Mouse (Mus musculus) limb, embryonic 13.5 days (tissue): ENCODE results near the gene 1700025G04Rik. TPM values are rescaled to one million over a fixed set of nuclear protein-coding genes. Genes with fewer than 3 reads are reported as not detected.

Source experiments
- ATAC-seq: fragments of 200-750 bp; cut with Nextera tagmentation; 2 replicates; pipeline ENCODE4 v1.8.0; 2017; ENCODE audit warnings: low read depth, moderate number of reproducible peaks, moderate TSS enrichment; ENCODE audit not compliant: low FRiP score
- H3K27ac ChIP-seq: fragments of 300-500 bp; sonication (generic); 2 replicates; pipeline ENCODE4 v1.5.1; 2015; ENCODE audit warnings: inconsistent platforms, mild to moderate bottlenecking, moderate library complexity
- H3K27me3 ChIP-seq: fragments of 300-500 bp; sonication (generic); 2 replicates; pipeline ENCODE4 v1.6.1; 2015; ENCODE audit warnings: mild to moderate bottlenecking, inconsistent platforms
- H3K36me3 ChIP-seq: fragments of 300-500 bp; sonication (generic); 2 replicates; pipeline ENCODE4 v1.6.1; 2015; ENCODE audit warnings: inconsistent platforms, mild to moderate bottlenecking, moderate library complexity
- H3K4me1 ChIP-seq: fragments of 300-500 bp; sonication (generic); 2 replicates; pipeline ENCODE4 v1.6.1; 2015; ENCODE audit warnings: inconsistent platforms
- H3K4me2 ChIP-seq: fragments of 300-500 bp; sonication (generic); replicated peaks from 2 replicates; pipeline ENCODE4 v1.6.1; 2015; ENCODE audit warnings: inconsistent platforms, mild to moderate bottlenecking, moderate library complexity
- H3K4me3 ChIP-seq: fragments of 300-500 bp; sonication (generic); 2 replicates; pipeline ENCODE4 v1.5.1; 2015; ENCODE audit warnings: moderate library complexity, mild to moderate bottlenecking, inconsistent platforms
- H3K9ac ChIP-seq: fragments of 300-500 bp; sonication (generic); 2 replicates; pipeline ENCODE4 v1.6.1; 2015; ENCODE audit warnings: mild to moderate bottlenecking, inconsistent platforms
- H3K9me3 ChIP-seq: fragments of 300-500 bp; sonication (generic); 2 replicates; pipeline ENCODE4 v1.6.1; 2016; ENCODE audit warnings: inconsistent platforms
- WGBS: fragments of 180-500 bp; shearing (Covaris S2); methylation state at CpG from one replicate; pipeline ENCODE4 v1.1.7; 2015; 5-methylcytosine and 5-hydroxymethylcytosine counted together
- polyA plus RNA-seq: library from polyadenylated mRNA; unstranded; fragments of >200 nt; fragmentation: Nextera tagmentation; extraction: Ambion mirVana; gene quantifications from 2 replicates; pipeline ENCODE4 v1.2.1, GENCODE M21; 2015

1700025G04Rik gene
- polyA plus RNA-seq, 1 experiment from 2014 or later, result 28.3 TPM

DNA sequence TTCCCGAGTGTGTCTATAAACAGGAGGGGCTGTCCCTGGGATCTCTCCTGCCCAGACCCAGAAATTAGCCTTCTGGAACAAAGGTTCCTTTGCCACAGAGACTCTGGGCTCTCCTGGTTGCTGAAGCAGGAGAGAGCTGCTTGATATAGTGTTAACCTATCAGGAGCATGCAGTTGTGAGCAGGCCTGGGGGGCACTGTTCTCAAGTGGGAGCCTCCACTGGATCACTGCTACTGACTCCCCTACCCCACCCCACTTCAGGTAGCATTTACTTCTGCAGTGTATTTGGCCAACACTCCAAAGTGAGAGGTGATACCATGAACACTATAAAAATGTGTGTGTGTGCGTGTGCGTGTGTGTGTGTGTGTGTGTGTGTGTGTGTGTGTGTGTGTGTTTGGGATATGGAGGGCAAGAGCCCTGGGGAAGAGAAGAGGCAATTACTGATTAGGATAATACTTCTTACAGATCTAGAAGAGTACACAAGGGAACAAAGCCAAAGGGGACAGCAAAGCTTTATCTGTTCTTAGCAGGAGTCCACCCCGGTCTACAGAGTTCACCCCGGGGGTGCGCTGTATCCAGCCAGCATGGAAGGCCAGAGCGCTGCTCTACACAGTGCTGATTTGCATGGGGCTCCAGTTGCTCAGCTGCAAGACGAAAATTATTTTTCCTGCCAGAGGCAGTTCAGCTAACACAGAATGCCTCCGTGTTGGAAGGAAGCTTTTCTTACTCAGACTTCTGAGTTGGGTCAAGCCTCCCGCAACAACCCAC is 145.3 kb downstream of the 1700025G04Rik start:
- H3K27ac ChIP-seq, result no peak overlapping the region
- ATAC-seq, result no peak
- H3K4me2 ChIP-seq, result no peak overlapping the region
- H3K9me3 ChIP-seq, result no peaks in the 10 kb centered on the region
- H3K36me3 ChIP-seq, result no peaks in the 10 kb centered on the region
- no peak overlapping the region for H3K9ac ChIP-seq
- H3K27me3 ChIP-seq, result no peaks in the 10 kb centered on the region
- 54% methylated on average over 10 of the region's 10 CpGs for WGBS
- H3K4me1 ChIP-seq, result peaks cover 57% of the 10 kb centered on the region
- no peak overlapping the region for H3K4me3 ChIP-seq

DNA sequence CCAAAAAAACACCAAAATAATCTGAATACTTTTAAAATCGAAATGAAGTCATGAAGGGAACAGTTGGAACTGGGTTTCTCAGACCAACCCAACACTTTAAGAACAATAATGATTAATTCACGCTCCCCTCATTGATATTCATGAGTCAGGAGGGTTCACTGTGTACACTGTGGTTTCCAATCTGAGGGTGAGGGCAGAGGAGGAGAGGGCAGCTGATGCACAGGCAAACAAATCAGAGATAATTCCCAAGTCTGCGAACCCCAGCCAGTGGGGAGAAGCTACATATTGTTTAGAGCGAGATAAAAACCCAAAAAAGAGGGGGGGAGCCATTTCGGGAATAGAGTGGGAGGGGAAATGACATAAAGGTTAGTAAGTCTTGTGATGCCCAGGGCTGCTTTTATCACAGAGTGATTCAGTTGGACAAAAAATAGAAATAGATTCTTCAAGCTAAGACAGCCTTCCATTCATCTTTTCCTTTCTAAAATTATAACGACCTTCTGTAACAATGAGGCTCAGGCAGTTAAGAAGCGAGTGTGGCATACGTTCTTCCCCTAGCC is 146.2 kb downstream of the 1700025G04Rik start:
- no peak overlapping the region for H3K4me3 ChIP-seq
- H3K9ac ChIP-seq, result no peak overlapping the region
- ATAC-seq, result no peak
- H3K4me1 ChIP-seq, result peaks cover 48% of the 10 kb centered on the region
- H3K27ac ChIP-seq, result no peak overlapping the region
- H3K27me3 ChIP-seq, result no peaks in the 10 kb centered on the region
- no peaks in the 10 kb centered on the region for H3K9me3 ChIP-seq
- H3K36me3 ChIP-seq, result no peaks in the 10 kb centered on the region
- H3K4me2 ChIP-seq, result no peak overlapping the region
- 76% methylated on average over 8 of the region's 8 CpGs for whole genome bisulfite sequencing

DNA sequence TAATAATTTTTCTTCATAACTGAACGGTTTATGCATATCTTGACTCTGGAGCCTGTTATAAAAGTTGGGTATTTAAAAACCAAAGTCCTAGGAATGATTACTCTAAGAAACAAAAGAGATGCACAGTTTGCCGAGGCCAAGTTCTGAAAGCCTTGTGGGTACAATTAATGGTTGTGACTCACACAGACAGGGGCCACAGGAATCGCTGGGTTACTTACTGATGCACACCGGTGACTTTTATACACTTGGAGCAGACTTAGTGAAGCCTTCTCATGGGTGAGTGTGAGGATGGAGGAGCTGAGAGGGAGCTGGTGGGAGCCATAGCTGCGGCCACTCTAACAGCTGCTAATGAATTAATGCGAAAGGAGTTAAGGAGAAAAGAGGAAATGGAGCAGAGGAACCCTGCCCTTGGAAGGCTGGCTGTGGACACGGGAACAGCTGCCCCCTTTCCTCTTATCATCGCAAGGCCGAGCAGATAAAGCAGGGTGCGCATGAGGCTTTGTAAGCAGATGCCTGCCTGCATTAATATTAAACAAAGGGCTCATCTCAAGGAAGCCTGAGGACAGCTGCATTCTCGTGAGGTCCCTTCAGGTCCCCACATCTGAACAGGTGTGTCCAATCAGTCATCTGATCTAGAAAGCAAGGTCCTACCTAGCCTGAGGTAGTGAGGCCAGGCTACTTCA is 146.8 kb downstream of the 1700025G04Rik start:
- Histone ChIP-seq H3K36me3 (no peaks in the 10 kb centered on the region), H3K9me3 (no peaks in the 10 kb centered on the region), H3K9ac (no peak overlapping the region), H3K4me2 (no peak overlapping the region), H3K27ac (no peak overlapping the region), H3K4me1 (peaks cover 44% of the 10 kb centered on the region), H3K4me3 (no peak overlapping the region), H3K27me3 (no peaks in the 10 kb centered on the region)
- ATAC-seq, result peak; percentile 16; the same call in 1 of the 2 replicates
- 79% methylated on average over 11 of the region's 11 CpGs for WGBS

- no peak overlapping the region for H3K9ac ChIP-seq
- 58% methylated on average over 8 of the region's 8 CpGs for WGBS
- H3K36me3 ChIP-seq, result no peaks in the 10 kb centered on the region
- no peaks in the 10 kb centered on the region for H3K9me3 ChIP-seq
- no peak for ATAC-seq
- H3K27me3 ChIP-seq, result no peaks in the 10 kb centered on the region
- no peak overlapping the region for H3K4me2 ChIP-seq
- no peak overlapping the region for H3K4me3 ChIP-seq
- H3K4me1 ChIP-seq, result peaks cover 19% of the 10 kb centered on the region
- H3K27ac ChIP-seq, result no peak overlapping the region
Observed at GRCm38 (mm10) chr1:151939987-151940386, 149.9 kb downstream of the 1700025G04Rik start.

DNA sequence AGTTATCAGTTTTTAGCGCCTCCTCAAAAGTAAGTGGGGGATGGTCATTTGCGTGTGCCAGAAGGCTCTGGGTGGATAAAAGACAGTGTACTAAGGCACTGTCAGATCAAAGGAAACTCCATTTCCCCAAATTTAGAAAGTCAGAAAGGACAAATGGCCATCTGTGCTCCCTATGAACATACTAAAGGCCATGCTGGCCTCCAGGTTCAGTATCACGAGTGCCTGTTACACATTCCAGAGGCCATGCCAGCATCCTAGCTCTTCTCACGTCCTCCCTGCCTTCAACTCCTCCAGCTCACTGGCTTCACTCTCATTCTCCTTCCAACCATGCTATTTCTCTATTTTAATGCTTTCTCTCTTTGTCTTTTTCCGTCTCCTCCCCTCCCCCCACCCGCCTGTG is 150.4 kb downstream of the 1700025G04Rik start:
- H3K4me2 ChIP-seq, result no peak overlapping the region
- H3K4me3 ChIP-seq, result no peak overlapping the region
- 51% methylated on average over 6 of the region's 6 CpGs for WGBS
- H3K27ac ChIP-seq, result no peak overlapping the region
- ATAC-seq, result no peak
- no peak overlapping the region for H3K9ac ChIP-seq
- peaks cover 14% of the 10 kb centered on the region for H3K4me1 ChIP-seq
- no peaks in the 10 kb centered on the region for H3K9me3 ChIP-seq
- H3K27me3 ChIP-seq, result no peaks in the 10 kb centered on the region
- H3K36me3 ChIP-seq, result no peaks in the 10 kb centered on the region

- H3K27me3 ChIP-seq, result no peaks in the 10 kb centered on the region
- peaks cover 30% of the 10 kb centered on the region; the same call in 1 of the 2 replicates for H3K4me1 ChIP-seq
- no peak overlapping the region for H3K4me2 ChIP-seq
- 84% methylated on average over 6 of the region's 6 CpGs for WGBS
- H3K9ac ChIP-seq, result no peak overlapping the region
- no peaks in the 10 kb centered on the region for H3K36me3 ChIP-seq
- H3K4me3 ChIP-seq, result no peak overlapping the region
- ATAC-seq, result no peak
- no peaks in the 10 kb centered on the region for H3K9me3 ChIP-seq
- no peak overlapping the region for H3K27ac ChIP-seq
Observed at GRCm38 (mm10) chr1:151933605-151934004, 156.3 kb downstream of the 1700025G04Rik start.

GRCm38 (mm10) chr1:151926826-151927225 is 163.1 kb downstream of the 1700025G04Rik start:
- Histone ChIP-seq H3K27ac (no peak overlapping the region), H3K9ac (no peak overlapping the region), H3K9me3 (no peaks in the 10 kb centered on the region), H3K4me3 (no peak overlapping the region), H3K4me2 (0 out of 2 replicates have a peak overlapping the region, but pooled peaks have one; percentile 14), H3K4me1 (peaks cover 39% of the 10 kb centered on the region), H3K27me3 (no peaks in the 10 kb centered on the region), H3K36me3 (no peaks in the 10 kb centered on the region)
- ATAC-seq, result no peak
- 29% methylated on average over 8 of the region's 8 CpGs for WGBS

DNA sequence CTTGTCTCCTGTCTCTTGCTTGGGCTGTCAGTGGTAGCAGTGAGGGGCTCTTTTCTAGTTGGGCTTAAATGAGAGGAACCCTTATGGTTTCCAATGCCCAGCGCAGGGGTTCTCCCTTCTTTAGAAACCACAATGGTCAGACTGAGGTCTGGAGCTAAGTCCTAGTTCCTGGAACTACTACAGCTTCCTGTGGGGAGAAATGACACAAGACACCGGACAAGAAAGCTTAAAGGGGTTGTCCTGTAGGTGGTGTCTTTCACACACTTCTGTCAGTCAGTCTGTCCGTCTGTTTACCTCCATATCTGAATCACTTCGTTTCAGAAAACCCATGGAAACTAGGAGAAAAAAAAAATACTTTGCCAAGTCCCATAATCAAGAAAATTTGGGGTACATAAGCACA is 163.8 kb downstream of the 1700025G04Rik start:
- no peaks in the 10 kb centered on the region for H3K27me3 ChIP-seq
- H3K4me2 ChIP-seq, result no peak overlapping the region
- no peak for ATAC-seq
- no peaks in the 10 kb centered on the region for H3K9me3 ChIP-seq
- no peak overlapping the region for H3K27ac ChIP-seq
- H3K4me1 ChIP-seq, result peaks cover 35% of the 10 kb centered on the region
- H3K36me3 ChIP-seq, result no peaks in the 10 kb centered on the region
- no peak overlapping the region for H3K9ac ChIP-seq
- H3K4me3 ChIP-seq, result no peak overlapping the region
- 59% methylated on average over 4 of the region's 4 CpGs for WGBS

DNA sequence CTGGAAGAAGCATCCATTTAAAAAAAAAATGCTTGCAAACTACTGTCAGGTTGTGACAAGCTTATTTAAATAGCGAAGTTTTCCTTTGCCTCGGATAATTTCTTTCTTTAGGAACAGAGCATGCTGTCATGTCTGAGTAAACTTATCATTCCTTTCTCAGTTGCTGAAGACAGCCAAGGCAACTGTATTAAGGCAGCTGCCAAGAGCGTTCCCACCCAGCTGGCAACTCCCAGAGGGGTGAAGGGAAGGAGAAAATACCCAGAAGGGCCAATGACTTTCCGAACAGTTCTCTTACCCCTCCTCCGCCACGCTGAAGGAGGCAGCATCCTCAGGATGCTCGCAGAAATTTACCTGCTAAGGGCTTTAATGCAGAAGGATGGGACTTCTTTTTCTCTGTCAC is 164.2 kb downstream of the 1700025G04Rik start:
- Histone ChIP-seq H3K36me3 (no peaks in the 10 kb centered on the region), H3K4me3 (no peak overlapping the region), H3K27ac (no peak overlapping the region), H3K4me1 (peaks cover 31% of the 10 kb centered on the region), H3K9me3 (no peaks in the 10 kb centered on the region), H3K27me3 (no peaks in the 10 kb centered on the region), H3K9ac (no peak overlapping the region), H3K4me2 (no peak overlapping the region)
- no peak for ATAC-seq
- WGBS, result 77% methylated on average over 7 of the region's 7 CpGs

DNA sequence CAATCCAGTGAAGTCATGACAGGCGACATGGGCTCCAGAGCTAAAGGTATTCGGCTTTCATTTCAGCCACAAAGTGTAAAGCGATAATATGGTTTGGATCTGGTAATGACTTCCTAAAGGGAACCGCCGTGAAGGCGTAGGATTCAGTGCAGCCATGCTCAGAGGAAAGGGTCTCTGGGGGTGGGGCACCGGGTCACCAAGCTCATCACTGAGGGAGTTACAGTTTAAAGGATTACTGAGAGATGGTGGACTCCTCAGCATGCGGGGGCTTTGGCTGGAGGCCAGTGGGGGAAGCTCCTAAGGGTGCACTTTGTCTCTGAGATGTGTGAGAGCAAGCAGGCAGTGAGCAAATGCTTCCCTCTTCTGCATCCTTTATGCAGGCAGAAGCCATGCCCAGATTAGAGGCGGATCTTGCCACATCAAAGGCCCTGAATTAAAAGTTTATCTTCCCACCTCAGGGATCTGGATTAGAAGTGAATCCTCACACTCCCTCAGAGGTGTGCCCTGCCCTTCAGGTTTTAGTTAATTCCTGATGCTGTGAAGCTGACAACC is 171.0 kb downstream of the 1700025G04Rik start:
- no peaks in the 10 kb centered on the region for H3K9me3 ChIP-seq
- no peak overlapping the region for H3K9ac ChIP-seq
- no peaks in the 10 kb centered on the region for H3K27me3 ChIP-seq
- H3K27ac ChIP-seq, result no peak overlapping the region
- H3K36me3 ChIP-seq, result peaks cover 3% of the 10 kb centered on the region; the same call in 1 of the 2 replicates
- ATAC-seq, result no peak
- 56% methylated on average over 9 of the region's 9 CpGs for WGBS
- H3K4me1 ChIP-seq, result peaks cover 8% of the 10 kb centered on the region; the same call in 1 of the 2 replicates
- no peak overlapping the region for H3K4me3 ChIP-seq
- H3K4me2 ChIP-seq, result no peak overlapping the region

DNA sequence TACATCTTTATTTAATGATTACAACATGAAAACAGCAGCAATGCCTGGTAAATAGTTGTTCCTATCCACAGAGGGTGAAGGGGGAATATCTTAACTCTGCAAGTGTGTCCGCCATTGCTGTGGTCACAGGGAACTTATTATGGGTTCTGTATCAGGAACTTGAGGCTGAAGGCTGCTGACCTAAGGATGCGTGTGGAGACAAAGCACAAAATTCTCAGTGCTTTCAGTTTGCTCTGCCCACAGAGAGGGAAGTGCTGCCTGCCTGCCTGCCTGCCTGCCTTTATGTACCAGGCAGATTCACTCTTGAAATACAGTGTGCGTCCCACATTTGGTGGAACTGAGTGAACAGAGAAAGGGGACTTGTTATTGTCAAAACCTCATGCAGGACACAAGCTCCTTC is 172.2 kb downstream of the 1700025G04Rik start:
- no peak overlapping the region for H3K9ac ChIP-seq
- H3K27ac ChIP-seq, result no peak overlapping the region
- peaks cover 3% of the 10 kb centered on the region; the same call in 1 of the 2 replicates for H3K36me3 ChIP-seq
- no peak for ATAC-seq
- H3K27me3 ChIP-seq, result no peaks in the 10 kb centered on the region
- WGBS, result 84% methylated on average over 3 of the region's 3 CpGs
- H3K9me3 ChIP-seq, result no peaks in the 10 kb centered on the region
- H3K4me3 ChIP-seq, result no peak overlapping the region
- no peak overlapping the region for H3K4me2 ChIP-seq
- H3K4me1 ChIP-seq, result peaks cover 8% of the 10 kb centered on the region; the same call in 1 of the 2 replicates

DNA sequence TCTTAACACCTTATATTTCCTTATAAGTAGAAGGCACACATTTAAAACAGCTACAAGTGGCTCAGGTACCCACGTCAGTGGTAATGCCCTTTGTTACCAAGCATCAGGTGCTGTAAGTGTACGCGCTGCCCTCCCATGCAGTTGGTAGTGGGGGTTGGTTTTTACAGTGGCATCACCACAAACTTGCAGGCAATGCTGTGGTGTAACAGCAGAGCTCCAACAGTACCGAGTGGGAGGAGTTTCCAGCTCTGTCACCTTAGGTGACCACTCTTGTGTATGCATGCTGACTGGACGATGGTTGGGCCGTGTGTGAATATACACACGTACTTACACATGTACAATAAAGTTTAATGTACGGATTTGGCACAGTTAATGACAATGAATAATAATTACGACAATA is 175.4 kb downstream of the 1700025G04Rik start:
- peaks cover 8% of the 10 kb centered on the region; the same call in 1 of the 2 replicates for H3K4me1 ChIP-seq
- H3K4me3 ChIP-seq, result no peak overlapping the region
- 90% methylated on average over 9 of the region's 9 CpGs for WGBS
- no peaks in the 10 kb centered on the region for H3K9me3 ChIP-seq
- H3K4me2 ChIP-seq, result no peak overlapping the region
- peaks cover 9% of the 10 kb centered on the region for H3K36me3 ChIP-seq
- H3K9ac ChIP-seq, result no peak overlapping the region
- H3K27me3 ChIP-seq, result no peaks in the 10 kb centered on the region
- no peak for ATAC-seq
- H3K27ac ChIP-seq, result no peak overlapping the region
